Mouse (Mus musculus) kidney, adult 11 months (tissue): ENCODE data around the gene Gm8914.
"Not testable (repeated sequence)": the region's sequence is repeated elsewhere in the genome, so short reads cannot be mapped to it uniquely, and the experiment has no call there.

ENCODE experiments used
- DNase-seq: peaks from one replicate; pipeline ENCODE4 v3.0.0; 2022

Gm8914 gene

DNA sequence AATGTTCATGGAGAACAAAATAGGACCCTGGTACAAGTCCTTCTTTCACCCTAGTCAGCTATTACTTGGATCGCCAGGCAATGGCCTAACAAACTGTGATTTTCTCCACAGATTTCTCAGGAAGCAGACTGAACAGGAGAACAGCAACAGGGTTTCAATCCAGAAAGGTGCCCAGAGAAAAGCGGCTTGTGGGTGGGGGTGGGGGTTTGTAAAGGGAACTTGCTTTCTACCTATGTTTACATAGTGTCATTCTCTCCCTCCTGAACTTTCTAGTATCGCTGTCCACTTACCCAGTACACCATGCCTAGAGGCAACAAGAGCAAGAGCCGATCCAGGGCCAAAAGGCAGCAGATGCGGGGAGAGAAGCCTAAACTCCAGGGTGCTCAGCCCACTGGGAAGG, at the start of gene Gm8914:
Gene Gm8914 (plus strand): TSS at position 301 of the 400 bp plus-strand sequence.
- not testable (repeated sequence) for DNase-seq
